Mouse (Mus musculus) left cerebral cortex, postnatal 4 days (tissue): ENCODE results near the gene Mylk3. TPM values are rescaled to one million over a fixed set of nuclear protein-coding genes. Genes with fewer than 3 reads are reported as not detected.
A peak's percentile ranks its signal among the peaks of the same experiment; 100 is the strongest.

Experiments used
- DNase-seq: peaks from one replicate; pipeline ENCODE4 v3.0.0-alpha.2; 2022
- intact Hi-C: fragments of 180-260 bp; cut with DNase I; formaldehyde crosslinking; loops from one replicate; pipeline ENCODE4 v1.15.1; 2025
- total RNA-seq, 2 experiments: library from RNA; stranded (reverse); gene quantifications; 2 replicates each; pipeline ENCODE4 v1.2.3; 2021

The Mylk3 gene
- under 1 TPM; 0.12 to 0.20 TPM for total RNA-seq

DNA sequence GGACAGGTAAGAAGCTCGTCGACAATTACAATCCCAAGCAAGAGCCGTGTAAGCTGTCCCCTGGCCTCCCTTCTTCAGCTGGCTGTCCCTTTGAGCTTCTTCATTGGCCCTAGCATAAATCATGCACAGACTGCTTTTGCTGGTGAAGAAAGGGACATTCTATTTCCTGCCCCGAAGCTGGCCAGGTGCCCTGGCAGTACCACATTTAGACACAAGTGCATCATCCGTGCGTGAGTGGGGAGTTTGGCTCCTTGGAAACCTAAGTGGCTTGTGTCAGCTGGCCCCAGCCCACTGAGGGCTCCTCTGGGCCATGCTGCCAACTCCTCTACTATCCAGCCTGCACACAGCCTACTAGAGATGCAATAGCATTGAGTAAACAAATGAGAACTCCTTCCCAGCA is at the start of gene Mylk3:
Mylk3 (minus strand) TSS at position 141 of the 400 bp plus-strand sequence.
- intact Hi-C loops: no loop called here
- DNase-seq: peak; percentile 60

DNA sequence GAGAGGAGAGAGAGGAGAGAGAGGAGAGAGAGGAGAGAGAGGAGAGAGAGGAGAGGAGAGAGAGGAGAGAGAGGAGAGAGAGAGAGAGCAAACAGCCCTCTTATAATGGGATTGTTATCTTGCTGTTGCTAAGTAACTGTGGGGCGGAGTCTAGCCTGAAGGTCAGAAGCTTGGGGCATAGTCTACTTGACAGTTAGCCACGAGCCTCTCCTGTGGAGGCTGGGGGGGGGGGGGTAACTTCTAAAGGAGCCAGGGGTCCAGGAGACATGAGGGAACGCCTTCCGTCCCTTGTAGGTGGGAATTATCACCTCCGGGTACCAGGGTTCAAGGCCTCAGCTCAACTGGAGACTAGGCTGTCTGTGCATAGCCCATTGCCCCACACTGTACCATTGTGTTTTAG is 49.6 kb upstream of the Mylk3 start:
- intact Hi-C loops: no loop called here
- no peak for DNase-seq

- DNase-seq: no peak
- intact Hi-C loops: no loop called here
These were observed 48.7 kb upstream of the Mylk3 start for GRCm38 (mm10) chr8:85434817-85435216.

DNA sequence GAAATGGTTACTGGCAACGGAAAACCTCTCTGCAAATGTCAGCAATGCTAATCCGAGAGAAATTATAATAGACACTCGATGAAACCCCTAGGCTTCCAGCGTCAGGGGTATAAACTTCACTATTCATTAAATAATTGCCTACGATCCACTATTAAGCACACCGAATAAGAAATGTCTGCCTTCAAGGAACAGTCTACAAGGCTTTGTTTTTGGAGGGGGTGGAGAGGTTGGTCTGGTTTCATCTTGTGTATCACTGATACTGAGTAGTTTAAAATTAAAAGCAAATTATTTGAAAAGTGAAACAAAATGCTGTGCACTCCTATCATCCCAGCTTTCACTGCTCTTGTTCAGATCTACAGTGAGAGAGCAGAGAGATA is 46.9 kb upstream of the Mylk3 start:
- intact Hi-C loops: no loop called here
- DNase-seq: no peak

DNA sequence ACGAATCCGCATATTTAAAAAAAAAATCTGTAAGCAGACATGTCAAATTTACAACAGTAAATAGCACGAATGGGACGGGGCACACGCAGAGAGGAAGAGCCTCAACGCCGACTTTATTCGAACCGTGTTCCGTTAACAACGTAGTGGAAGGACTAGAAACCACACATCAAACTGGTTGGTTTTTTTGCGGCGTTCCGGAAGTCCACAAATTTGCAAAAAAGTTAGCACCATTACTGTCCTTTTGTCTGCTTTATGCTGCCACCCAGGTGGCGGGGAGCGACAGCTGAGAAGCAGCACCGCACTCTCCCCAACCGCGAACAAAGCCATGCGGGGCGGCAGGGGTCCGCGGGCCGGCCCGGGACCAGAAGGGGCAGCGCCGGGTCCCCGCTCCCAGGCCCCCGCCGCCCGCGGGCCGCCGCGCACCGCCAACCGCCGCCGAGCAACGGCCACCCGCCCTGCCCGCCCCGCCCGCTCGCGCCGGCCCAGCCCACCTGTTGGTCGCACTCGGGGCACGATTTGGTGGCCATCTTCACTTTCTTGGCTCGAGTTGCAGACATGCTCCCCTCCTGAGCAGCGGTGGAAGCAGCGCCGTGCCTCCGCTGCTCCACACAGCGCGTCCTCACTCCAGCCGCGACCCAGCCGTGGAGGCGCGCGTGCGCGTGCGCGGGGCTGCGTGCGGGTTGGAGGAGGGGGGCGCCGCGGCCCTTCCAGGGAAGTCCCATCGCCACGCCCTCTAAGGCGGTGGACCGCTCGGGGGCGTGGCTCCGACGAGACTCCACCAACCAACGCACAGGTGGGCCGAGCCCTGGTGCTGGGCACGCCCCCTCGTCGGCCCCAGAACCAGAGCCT is 46.2 kb upstream of the Mylk3 start, which contains the start of gene 4921524J17Rik:
4921524J17Rik (minus strand) TSS at position 666 of the 849 bp plus-strand sequence.
- peak; percentile 99 for DNase-seq
- intact Hi-C loops: no loop called here

DNA sequence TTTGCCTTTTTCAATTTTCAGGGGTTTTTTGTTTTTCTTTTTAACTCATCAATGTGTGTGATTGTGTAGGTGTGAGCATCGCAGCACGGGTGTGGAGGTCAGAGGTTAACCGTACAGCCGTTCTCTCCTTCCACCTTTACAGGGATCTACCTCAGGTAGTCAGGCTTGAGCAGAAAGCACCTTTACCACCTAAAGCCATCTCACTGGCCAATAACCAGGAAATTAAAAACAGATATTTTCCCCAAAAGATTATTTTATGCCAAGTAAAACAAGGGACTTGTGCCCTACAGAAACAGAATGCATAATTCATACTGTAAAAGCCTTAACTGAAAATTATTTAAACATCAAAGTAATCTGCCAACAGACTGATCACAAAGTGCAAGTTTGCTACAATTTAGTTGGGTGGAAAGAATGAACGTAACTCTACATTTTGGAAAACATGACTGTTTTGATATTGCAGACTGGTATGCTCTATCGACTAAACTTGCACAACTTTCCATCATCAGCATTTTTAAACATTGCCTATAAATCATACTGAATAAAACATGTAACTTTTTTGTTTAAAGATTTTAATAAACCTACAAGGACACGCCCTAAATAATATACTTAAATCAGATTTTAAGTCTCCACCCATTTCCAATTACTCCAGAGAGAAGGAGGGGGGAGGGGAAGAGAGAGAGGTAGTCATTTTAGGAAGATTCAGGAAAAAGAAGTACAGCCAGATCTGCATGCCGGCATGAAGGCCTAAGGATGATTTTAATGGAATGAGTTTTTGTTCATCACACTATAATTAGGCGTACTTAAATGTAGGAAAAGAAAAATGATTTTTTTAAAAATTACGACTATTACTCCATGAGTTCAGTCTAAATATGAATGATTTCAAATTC is 45.4 kb upstream of the Mylk3 start:
- no peak for DNase-seq
- intact Hi-C loops: no loop called here

DNA sequence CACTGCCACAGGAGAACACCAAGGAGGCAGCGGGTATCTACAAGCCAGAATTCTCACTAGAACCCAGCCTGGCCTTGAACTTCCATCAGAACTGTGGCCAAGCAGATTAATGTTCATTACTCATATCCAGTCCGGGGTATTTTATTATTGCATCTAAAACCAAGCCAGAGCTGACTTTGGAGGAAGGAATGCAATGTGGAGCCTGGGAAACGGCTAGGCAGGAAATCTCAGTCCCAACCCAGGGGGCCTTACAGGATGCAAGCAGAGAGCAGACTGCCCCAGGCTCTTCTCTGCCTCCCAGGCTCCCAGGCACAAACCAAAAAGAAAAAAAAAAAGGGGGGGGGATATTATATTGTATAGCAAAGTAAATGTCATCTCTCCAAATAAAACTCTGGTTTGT is 44.7 kb upstream of the Mylk3 start:
- intact Hi-C loops: no loop called here
- no peak for DNase-seq

- no peak for DNase-seq
- intact Hi-C loops: no loop called here
These were observed 43.1 kb upstream of the Mylk3 start for GRCm38 (mm10) chr8:85429219-85429618.

DNA sequence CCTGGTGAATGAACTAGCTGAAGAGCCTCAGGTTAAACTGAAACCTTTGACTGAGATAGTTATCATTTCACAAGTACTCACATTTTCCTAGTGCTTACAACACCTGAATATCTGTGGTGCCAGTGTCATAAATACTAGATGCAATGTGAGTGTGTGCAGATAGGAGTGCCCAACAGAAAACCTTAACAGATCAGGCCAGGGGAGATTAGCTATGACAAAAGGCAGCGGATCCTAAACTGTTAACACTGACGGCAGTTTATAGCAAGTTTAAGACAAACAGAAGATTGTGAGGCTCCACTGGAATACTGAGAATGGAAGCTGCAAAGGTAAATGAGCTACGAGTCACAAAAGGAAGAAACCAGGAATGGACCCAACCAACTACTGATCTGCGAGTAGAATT is 40.9 kb upstream of the Mylk3 start:
- no peak for DNase-seq
- intact Hi-C loops: no loop called here

DNA sequence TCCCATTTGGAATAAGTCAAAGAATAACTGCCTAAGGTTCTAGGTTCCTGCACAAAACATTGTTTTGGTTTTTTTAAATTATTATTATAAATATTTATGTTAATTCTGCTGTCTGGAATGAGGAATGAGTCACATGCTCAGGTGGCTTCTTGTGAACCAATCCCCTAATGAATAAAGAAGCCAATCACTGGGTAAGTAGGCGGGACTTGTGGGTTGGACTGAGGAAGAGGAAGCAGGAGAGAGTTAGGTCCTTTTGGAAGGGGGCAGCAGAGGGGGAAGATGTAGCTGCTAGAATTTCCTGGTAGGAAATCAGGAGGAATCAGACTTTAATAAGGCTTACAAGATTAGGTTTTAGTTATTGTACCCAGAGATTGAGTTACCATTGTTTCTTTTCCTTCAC is 35.2 kb upstream of the Mylk3 start:
- intact Hi-C loops: no loop called here
- DNase-seq: no peak

GRCm38 (mm10) chr8:85408526-85408925 is 22.4 kb upstream of the Mylk3 start:
- intact Hi-C loops: no loop called here

DNA sequence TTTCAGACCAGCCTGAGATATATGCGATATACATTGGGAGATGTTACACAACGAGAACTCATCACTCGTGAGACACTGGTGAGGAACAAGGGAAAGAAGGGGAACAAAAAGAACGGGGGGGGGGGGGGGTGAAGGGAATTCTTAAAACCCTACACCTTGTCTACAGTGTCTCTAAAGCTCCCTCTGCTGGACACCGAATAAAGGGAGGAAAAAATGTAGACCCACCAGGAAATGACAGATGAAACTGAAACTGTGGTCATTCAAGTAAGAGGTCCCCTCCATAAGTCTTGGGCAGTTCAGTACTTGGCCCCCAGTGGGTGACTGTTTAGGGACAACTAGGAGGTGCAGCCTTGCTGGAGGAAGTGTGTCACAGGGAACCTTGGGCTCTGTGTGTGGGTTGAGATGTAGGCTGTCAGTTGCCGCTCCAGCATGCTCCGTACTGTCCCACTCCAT is 21.9 kb upstream of the Mylk3 start:
- DNase-seq: no peak
- intact Hi-C loops: no loop called here

More at GRCm38 (mm10) chr8:85408526-85408925, 22.4 kb upstream of the Mylk3 start:
- no peak for DNase-seq

DNA sequence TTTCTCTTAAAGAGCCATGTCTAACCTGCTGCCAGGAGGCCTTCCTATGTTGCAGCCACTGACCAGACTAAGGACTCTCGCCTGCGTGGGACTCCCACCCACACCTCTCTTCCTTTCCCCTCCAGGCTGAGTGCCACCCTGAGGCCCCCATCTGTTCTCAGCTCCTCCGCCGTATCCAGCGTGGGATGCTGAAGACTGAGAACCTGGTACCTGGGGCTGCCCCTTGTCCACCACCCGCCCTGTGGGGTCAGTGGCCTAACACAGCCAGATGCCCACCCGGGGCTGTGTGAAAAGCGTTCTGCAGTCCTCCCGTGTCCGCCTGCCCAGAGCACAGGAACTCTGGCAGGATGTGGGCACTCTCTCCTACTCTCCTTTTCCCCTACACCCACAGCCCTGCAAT is 19.8 kb upstream of the Mylk3 start:
- intact Hi-C loops: no loop called here
- DNase-seq: no peak

DNA sequence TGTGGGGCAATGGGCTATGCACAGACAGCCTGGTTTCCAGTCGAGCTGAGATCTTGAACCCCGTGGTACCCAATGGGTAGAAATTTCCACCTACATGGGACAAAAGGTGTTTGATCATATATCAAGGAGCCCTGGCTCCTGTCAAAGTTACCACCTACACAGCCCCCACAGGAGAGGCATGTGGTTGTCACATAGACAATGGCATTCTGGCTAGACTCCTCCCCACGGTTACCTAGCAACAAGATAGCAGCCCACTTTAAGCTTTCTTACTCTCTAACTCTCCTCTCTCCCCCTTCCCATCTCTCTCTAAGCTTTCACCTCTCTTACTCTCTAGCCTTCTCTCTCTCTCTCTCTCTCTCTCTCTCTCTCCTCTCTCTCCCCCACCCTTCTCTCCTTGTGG is 19.3 kb upstream of the Mylk3 start:
- no peak for DNase-seq
- intact Hi-C loops: no loop called here

DNA sequence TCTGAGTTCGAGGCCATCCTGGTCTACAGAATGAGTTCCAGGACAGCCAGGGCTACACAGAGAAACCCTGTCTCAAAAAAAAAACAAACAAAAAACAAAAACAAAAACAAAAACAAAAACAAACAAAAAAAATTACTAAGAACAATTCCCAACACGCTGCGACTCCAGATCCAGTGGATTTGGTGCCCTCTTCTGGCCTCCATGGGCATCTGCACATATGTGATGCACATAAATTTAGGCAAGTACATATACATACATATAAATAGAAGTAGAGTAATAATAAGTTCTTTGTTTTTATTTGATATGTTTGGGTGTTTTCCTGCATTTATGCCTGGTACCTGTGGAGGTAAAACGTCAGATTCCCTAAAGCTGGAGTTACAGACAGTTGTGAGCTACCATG is 12.4 kb upstream of the Mylk3 start:
- intact Hi-C loops: no loop called here
- no peak for DNase-seq

- DNase-seq: peak; percentile 32
These were observed 11.4 kb upstream of the Mylk3 start for GRCm38 (mm10) chr8:85397508-85397907.

GRCm38 (mm10) chr8:85396432-85397079 is 10.4 kb upstream of the Mylk3 start:
- intact Hi-C loops: no loop called here

More at GRCm38 (mm10) chr8:85397508-85397907, 11.4 kb upstream of the Mylk3 start:
- intact Hi-C loops: no loop called here

GRCm38 (mm10) chr8:85395681-85396431 is 9.7 kb upstream of the Mylk3 start:
- DNase-seq: no peak
- intact Hi-C loops: no loop called here

More at GRCm38 (mm10) chr8:85396432-85397079, 10.4 kb upstream of the Mylk3 start:
- DNase-seq: no peak

DNA sequence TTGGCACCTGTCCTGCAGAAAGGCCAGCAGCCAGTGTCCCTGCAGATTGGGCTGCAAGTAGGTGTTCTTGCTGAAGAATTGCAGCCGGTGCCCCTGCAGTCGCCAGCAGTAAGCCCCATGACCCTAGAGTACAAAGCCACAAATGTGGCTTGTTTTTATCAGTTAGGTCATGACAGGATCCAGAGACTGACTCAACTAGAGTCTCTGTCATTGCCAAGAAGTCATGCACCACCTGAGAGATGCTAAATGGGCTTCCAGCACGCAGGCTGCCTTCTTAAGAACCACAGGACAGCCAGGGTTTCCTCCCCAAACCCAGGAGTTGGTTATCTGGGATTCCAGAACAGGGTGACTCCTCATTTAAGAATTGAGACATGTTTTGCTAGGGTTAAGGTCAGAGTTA is 8.9 kb upstream of the Mylk3 start:
- no peak for DNase-seq
- intact Hi-C loops: no loop called here

DNA sequence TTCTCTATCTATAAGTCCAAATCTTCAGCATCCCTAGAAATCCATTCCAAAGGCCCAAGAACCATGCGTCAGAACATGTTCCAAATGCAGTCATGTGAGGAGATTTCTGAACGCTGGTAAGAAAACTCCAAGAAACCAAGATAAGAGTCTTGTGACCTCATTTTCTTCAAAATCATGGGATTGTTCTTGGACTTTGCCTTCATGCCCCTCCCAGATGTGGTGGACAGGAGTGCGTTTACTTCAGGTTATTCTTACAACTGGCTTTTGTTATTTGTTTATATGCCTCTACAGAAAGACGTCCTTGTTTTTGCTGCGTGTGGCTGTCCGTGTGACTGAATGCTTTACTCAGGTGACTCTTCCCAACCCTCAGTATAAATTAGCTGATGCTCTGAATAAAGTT is 7.1 kb upstream of the Mylk3 start:
- no peak for DNase-seq
- intact Hi-C loops: no loop called here
